Mouse (Mus musculus): ENCODE measurements around the gene App.

- TF ChIP-seq CTCF (IDR thresholded peaks at IDR 0.05): no peak
- TF ChIP-seq POLR2A (IDR thresholded peaks at IDR 0.05; ENCODE audit: insufficient read depth, low read depth, low read length): no peak
- TF ChIP-seq EP300 (IDR thresholded peaks at IDR 0.05; ENCODE audit: insufficient read depth, low read depth, low read length): no peak
Observed at GRCm38 (mm10) chr16:85020696-85021323, 152.8 kb downstream of the App start.

Measured in heart, adult 2 months (tissue).